Mouse (Mus musculus) mouse embryonic stem cell (cell line): ENCODE measurements around the gene Utf1.

Source experiments
- in situ Hi-C, 2 experiments: fragments of 300-500 bp; cut with MboI; formaldehyde crosslinking; loops; 1 replicate in 1 of 2; 3 replicates in 1 of 2; pipeline ENCODE4 v1.14.3; 2019 to 2020; ENCODE audit warnings: low sequenced_read_pairs in 2 of 2, low pct_unique_long_range_greater_than_20kb in 1 of 2, mixed read lengths in 1 of 2; ENCODE audit not compliant: unreplicated experiment in 1 of 2

Gene Utf1

GRCm38 (mm10) chr7:139943674-139944281 lies at the start of gene Utf1:
Gene Utf1 (plus strand): TSS chr7:139943789.
- in situ Hi-C loops = loop anchor here in 1 of 2 experiments (25.0 kb wide), 1 partner anchor 1519 kb away; the partner anchor contains the start of genes Cd151, Cracr2b and Pnpla2

GRCm38 (mm10) chr7:139894655-139895557 lies 48.7 kb upstream of the Utf1 start, which contains the start of gene Kndc1:
Gene Kndc1 (plus strand): TSS chr7:139894696.
- in situ Hi-C loops = loop anchor here in 1 of 2 experiments (5.0 kb wide), 1 partner anchor 97 kb away; the partner anchor contains the start of gene Adam8

- in situ Hi-C loops = loop anchor here in 1 of 2 experiments (5.0 kb wide), 1 partner anchor 96 kb away; the partner anchor contains the start of gene Adam8
These were observed 47.3 kb upstream of the Utf1 start for GRCm38 (mm10) chr7:139896271-139896670.

- in situ Hi-C loops = loop anchor here in 1 of 2 experiments (5.0 kb wide), 1 partner anchor 96 kb away; the partner anchor contains the start of gene Adam8
These were observed 46.8 kb upstream of the Utf1 start for GRCm38 (mm10) chr7:139896796-139897195.

GRCm38 (mm10) chr7:139898606-139899005 lies 45.0 kb upstream of the Utf1 start:
- in situ Hi-C loops = loop anchor here in 1 of 2 experiments (5.0 kb wide), 1 partner anchor 94 kb away; the partner anchor contains the start of gene Adam8

- in situ Hi-C loops = loop anchor here in 1 of 2 experiments (5.0 kb wide), 1 partner anchor 93 kb away; the partner anchor contains the start of gene Adam8
These were observed 44.1 kb upstream of the Utf1 start for GRCm38 (mm10) chr7:139899505-139899904.

GRCm38 (mm10) chr7:139900456-139900855 lies 43.1 kb upstream of the Utf1 start:
- in situ Hi-C loops = loop anchor here (10.0 kb wide), 1 partner anchor 164 kb away; no protein-coding TSS in a partner anchor

GRCm38 (mm10) chr7:139900896-139901295 lies 42.7 kb upstream of the Utf1 start:
- in situ Hi-C loops = loop anchor here (10.0 kb wide), 1 partner anchor 164 kb away; no protein-coding TSS in a partner anchor

- in situ Hi-C loops = loop anchor here (10.0 kb wide), 1 partner anchor 163 kb away; no protein-coding TSS in a partner anchor
These were observed 41.6 kb upstream of the Utf1 start for GRCm38 (mm10) chr7:139901981-139902380.

- in situ Hi-C loops = loop anchor here (5.0 to 10.0 kb wide), 2 partner anchors 92 to 160 kb away; no protein-coding TSS in a partner anchor
These were observed 38.3 kb upstream of the Utf1 start for GRCm38 (mm10) chr7:139905261-139905660.

GRCm38 (mm10) chr7:139905661-139906060 lies 37.9 kb upstream of the Utf1 start:
- in situ Hi-C loops = loop anchor here (5.0 to 10.0 kb wide), 2 partner anchors 92 to 159 kb away; no protein-coding TSS in a partner anchor

GRCm38 (mm10) chr7:139908176-139908575 lies 35.4 kb upstream of the Utf1 start:
- in situ Hi-C loops = loop anchor here (5.0 to 10.0 kb wide), 2 partner anchors 89 to 157 kb away; no protein-coding TSS in a partner anchor

- in situ Hi-C loops = loop anchor here (5.0 to 10.0 kb wide), 2 partner anchors 88 to 155 kb away; no protein-coding TSS in a partner anchor
These were observed 34.1 kb upstream of the Utf1 start for GRCm38 (mm10) chr7:139909469-139909868.

- in situ Hi-C loops = no loop called here
These were observed 33.3 kb upstream of the Utf1 start for GRCm38 (mm10) chr7:139910204-139910835.

- in situ Hi-C loops = no loop called here
These were observed 29.2 kb upstream of the Utf1 start for GRCm38 (mm10) chr7:139914141-139915047.

GRCm38 (mm10) chr7:139915646-139916257 lies 27.8 kb upstream of the Utf1 start:
- in situ Hi-C loops = no loop called here

GRCm38 (mm10) chr7:139916345-139916744 lies 27.2 kb upstream of the Utf1 start:
- in situ Hi-C loops = no loop called here
